Comparison of ENCODE assay signal across 8 mouse cellular contexts in genomic region chr2:27718191-27718590, GRCm38 (mm10). TPM values are rescaled to one million over a fixed set of nuclear protein-coding genes. Genes with fewer than 3 reads are reported as not detected.
DNase-seq lines count a peak whose midpoint lies in the region; ATAC-seq and TF ChIP-seq lines count a peak whose summit lies in the region.

No protein-coding gene starts in this region.

- H3K9me3 ChIP-seq in intestine, postnatal 0 days (ENCODE audit: control insufficient read depth), result no peaks in the 10 kb centered on the region

- no peaks in the 10 kb centered on the region for H3K36me3 ChIP-seq in intestine, postnatal 0 days (ENCODE audit: control insufficient read depth, insufficient read depth)
- H3K36me3 ChIP-seq in thymus, adult 2 months (ENCODE audit: control insufficient read depth, insufficient read depth, low read length), result no peaks in the 10 kb centered on the region

- H3K27me3 ChIP-seq in intestine, postnatal 0 days (replicated peaks; ENCODE audit: control insufficient read depth, insufficient read depth, low read length), result no peaks in the 10 kb centered on the region
- no peaks in the 10 kb centered on the region for H3K27me3 ChIP-seq in thymus, adult 2 months (ENCODE audit: control insufficient read depth, insufficient read depth, low read length)

- peak; percentile 80 for ATAC-seq in intestine, postnatal 0 days
- ATAC-seq in granulocyte monocyte progenitor cell, adult 5-6 weeks (replicated peaks; ENCODE audit: poor library complexity, severe bottlenecking), result no peak

- no peak overlapping the region for H3K27ac ChIP-seq in intestine, postnatal 0 days (ENCODE audit: low read depth, low read length)
- H3K27ac ChIP-seq in thymus, adult 2 months (ENCODE audit: control insufficient read depth, insufficient read depth, low read length), result no peak overlapping the region

- no peak for TF ChIP-seq POLR2A in thymus, adult 2 months (IDR thresholded peaks at IDR 0.05; ENCODE audit: control insufficient read depth, extremely low read depth, insufficient read depth, low read length, poor library complexity)

- no peak overlapping the region for H3K4me3 ChIP-seq in intestine, postnatal 0 days (ENCODE audit: low read depth, low read length)
- H3K4me3 ChIP-seq in thymus, adult 2 months (ENCODE audit: control insufficient read depth, insufficient read depth, low read length), result no peak overlapping the region

- TF ChIP-seq CTCF in intestine, postnatal 0 days (IDR thresholded peaks at IDR 0.05; ENCODE audit: low read depth), result no peak
- no peak for TF ChIP-seq CTCF in thymus, adult 2 months (IDR thresholded peaks at IDR 0.05; ENCODE audit: borderline replicate concordance, control insufficient read depth, extremely low read depth, insufficient read depth, low read length, poor library complexity)

- H3K4me2 ChIP-seq in intestine, postnatal 0 days (replicated peaks; ENCODE audit: low read depth), result 0 out of 2 replicates have a peak overlapping the region, but pooled peaks have one; percentile 21

- H3K9ac ChIP-seq in intestine, postnatal 0 days (ENCODE audit: low read depth, low read length), result peak overlapping the region; percentile 17; the same call in 1 of the 2 replicates

- H3K4me1 ChIP-seq in intestine, postnatal 0 days (replicated peaks; ENCODE audit: control insufficient read depth, insufficient read depth, low read length), result peaks cover 49% of the 10 kb centered on the region
- peaks cover 5% of the 10 kb centered on the region for H3K4me1 ChIP-seq in thymus, adult 2 months (replicated peaks; ENCODE audit: control insufficient read depth, insufficient read depth, low read length)

- peak; percentile 78 for DNase-seq in gastrocnemius, adult 18-20 months (ENCODE audit: low spot score)
- no peak for DNase-seq in gastrocnemius, postnatal 4 days (ENCODE audit: low spot score in 2 of 2)
- DNase-seq in cerebellum, postnatal 25 days, result peak; percentile 72 to 86
- peak; percentile 79 for DNase-seq in lung, postnatal 10 days
- no peak for DNase-seq in embryo, embryonic 10 days (ENCODE audit: low spot score)
- no peak for DNase-seq in thymus, adult 2 months

RNA-seq across cellular contexts. Expression of gene Rxra, which starts 42.0 kb away (rescaled TPM):
- total RNA-seq in gastrocnemius, adult 18-20 months (2021), result 100 to 1,000 TPM; 129 to 134 TPM
- 10 to 100 TPM; 59.0 to 60.2 TPM for total RNA-seq in gastrocnemius, postnatal 4 days (2021)
- polyA plus RNA-seq in intestine, postnatal 0 days (2015; fragmentation: Nextera tagmentation; extraction: Ambion mirVana), result 9.0 and 10.2 TPM in 2 replicates
- polyA plus RNA-seq in thymus, adult 2 months (2012; rRNA removed), result 35.9 and 40.3 TPM in 2 replicates
- total RNA-seq in granulocyte monocyte progenitor cell, adult 5-6 weeks (2014; fragmentation: Nextera tagmentation), result 1.8 and 3.2 TPM in 2 replicates
- 0.77 and 1.4 TPM in 2 replicates for total RNA-seq in granulocyte monocyte progenitor cell, adult 5-6 weeks (2017)

Comparison
In these comparisons a context has a peak if more than half of its experiments do, and no peak if none do; other contexts are left out.
1. DNase-seq: peak in gastrocnemius, adult 18-20 months (single experiment), cerebellum, postnatal 25 days (2 of 2) and lung, postnatal 10 days (single experiment); none in gastrocnemius, postnatal 4 days (0 of 2), embryo, embryonic 10 days (single experiment) and thymus, adult 2 months (single experiment).
2. RNA of gene Rxra, which starts 42.0 kb away (total RNA-seq): 129 to 134 TPM in gastrocnemius, adult 18-20 months and 59.0 to 60.2 TPM in gastrocnemius, postnatal 4 days; 0.77 to 3.2 TPM in granulocyte monocyte progenitor cell, adult 5-6 weeks; every median in the first group is over 10 times any median in the second.